ENCODE assay signal across 7 mouse cellular contexts in genomic region chr17:90892327-90893259, GRCm38 (mm10).
DNase-seq lines count a peak whose midpoint lies in the region; ATAC-seq lines count a peak whose summit lies in the region.

No protein-coding gene starts in this region.

- H3K27me3 ChIP-seq in limb, embryonic 11.5 days (ENCODE audit: control insufficient read depth, insufficient read depth, low read length) = no peaks in the 10 kb centered on the region
- H3K27me3 ChIP-seq in intestine, embryonic 16.5 days (replicated peaks; ENCODE audit: control insufficient read depth, insufficient read depth, low read length) = no peaks in the 10 kb centered on the region

- DNase-seq in cerebellum, adult 9-10 months = peak; percentile 82
- peak; percentile 8 to 14 for DNase-seq in heart, postnatal 14 days
- DNase-seq in limb, embryonic 11.5 days (ENCODE audit: low spot score) = no peak
- DNase-seq in ovary, adult 18-20 months (ENCODE audit: low spot score) = no peak
- no peak for DNase-seq in thymus, postnatal 14 days

- intact Hi-C loops in heart, postnatal 14 days (cut with DNase I) = no loop called here

- H3K4me1 ChIP-seq in limb, embryonic 11.5 days (ENCODE audit: control insufficient read depth, insufficient read depth, low read length) = no peaks in the 10 kb centered on the region
- no peaks in the 10 kb centered on the region for H3K4me1 ChIP-seq in intestine, embryonic 16.5 days (ENCODE audit: control insufficient read depth, insufficient read depth, low read length)

- no peaks in the 10 kb centered on the region for H3K9me3 ChIP-seq in limb, embryonic 11.5 days (ENCODE audit: control insufficient read depth, low read length)
- no peaks in the 10 kb centered on the region for H3K9me3 ChIP-seq in intestine, embryonic 16.5 days (ENCODE audit: control insufficient read depth, low read length)

- ATAC-seq in cerebellum, adult (ENCODE audit: insufficient number of reproducible peaks, low FRiP score, low TSS enrichment) = peak; percentile 87
- peak; percentile 51; the same call in 1 of the 2 replicates for ATAC-seq in limb, embryonic 11.5 days (ENCODE audit: insufficient number of reproducible peaks, low FRiP score, low TSS enrichment, low read depth)
- ATAC-seq in intestine, embryonic 16.5 days = no peak

- 49% methylated on average over 4 of the region's 4 CpGs for WGBS in limb, embryonic 11.5 days
- 64% methylated on average over 4 of the region's 4 CpGs for WGBS in intestine, embryonic 16.5 days

- no peaks in the 10 kb centered on the region for H3K36me3 ChIP-seq in limb, embryonic 11.5 days (ENCODE audit: control insufficient read depth, insufficient read depth, low read length)
- no peaks in the 10 kb centered on the region for H3K36me3 ChIP-seq in intestine, embryonic 16.5 days (ENCODE audit: control insufficient read depth, insufficient read depth, low read length)

- H3K4me3 ChIP-seq in limb, embryonic 11.5 days (ENCODE audit: low read depth, low read length) = no peak overlapping the region
- H3K4me3 ChIP-seq in intestine, embryonic 16.5 days (ENCODE audit: low read length) = no peak overlapping the region

- H3K9ac ChIP-seq in limb, embryonic 11.5 days (ENCODE audit: low read length) = no peak overlapping the region
- no peak overlapping the region for H3K9ac ChIP-seq in intestine, embryonic 16.5 days (ENCODE audit: low read depth, low read length)

- H3K4me2 ChIP-seq in limb, embryonic 11.5 days (ENCODE audit: low read depth, severe bottlenecking) = no peak overlapping the region
- no peak overlapping the region for H3K4me2 ChIP-seq in intestine, embryonic 16.5 days (ENCODE audit: low read depth, low read length)

- peak overlapping the region; percentile 36; the same call in 1 of the 2 replicates for H3K27ac ChIP-seq in limb, embryonic 11.5 days (replicated peaks; ENCODE audit: low read depth, low read length)
- no peak overlapping the region for H3K27ac ChIP-seq in intestine, embryonic 16.5 days (ENCODE audit: low read length)

Comparison
In these comparisons a context has a peak if more than half of its experiments do, and no peak if none do; other contexts are left out.
1. DNase-seq: peak in cerebellum, adult 9-10 months (single experiment) and heart, postnatal 14 days (2 of 2); none in limb, embryonic 11.5 days (single experiment), ovary, adult 18-20 months (single experiment) and thymus, postnatal 14 days (single experiment).